Mouse (Mus musculus) megakaryocyte, embryonic 14.5 days (primary cell): ENCODE measurements around the gene Tenm4.

Experiments
- FLI1 ChIP-seq: IDR thresholded peaks from 2 replicates; pipeline ENCODE4 v1.6.1; 2012; ENCODE audit warnings: low read length, inconsistent platforms, mixed read lengths
- GATA1 ChIP-seq: IDR thresholded peaks from 3 replicates; pipeline ENCODE4 v1.6.1; 2012; ENCODE audit warnings: mixed read lengths, low read length, inconsistent platforms, borderline replicate concordance

DNA sequence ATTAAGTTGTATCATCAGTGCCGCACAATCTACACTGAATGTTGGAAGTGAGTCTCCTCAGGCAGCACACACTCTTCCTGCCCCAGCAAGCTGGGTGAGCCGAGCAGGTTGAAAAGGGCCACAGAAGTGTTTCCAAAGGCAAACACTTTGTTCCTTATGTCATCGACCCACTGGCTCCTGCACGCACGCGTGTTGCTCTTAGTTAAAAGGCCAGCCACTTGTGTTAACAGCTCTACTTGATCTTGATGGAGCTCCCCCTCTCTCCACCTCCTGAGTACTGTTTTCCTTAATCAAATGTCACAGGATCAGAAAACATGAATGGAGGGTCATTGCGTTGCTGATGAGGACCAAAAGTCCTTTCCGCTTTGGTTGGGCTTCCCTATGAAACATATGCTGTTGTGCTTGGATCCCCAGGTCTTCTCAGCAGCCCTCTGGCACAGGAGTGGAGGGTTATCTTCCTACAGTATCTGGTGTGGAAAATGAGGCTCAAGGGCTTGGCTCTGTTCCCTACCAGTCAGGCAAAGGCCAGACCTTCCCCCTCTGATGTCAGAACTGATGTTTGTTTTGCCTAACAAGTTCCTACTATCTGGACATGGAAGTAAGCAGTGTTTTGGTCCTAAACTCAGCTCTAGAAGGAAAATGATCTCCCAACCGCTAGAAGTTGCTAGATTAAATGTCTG is 250.0 kb downstream of the Tenm4 start:
- TF ChIP-seq GATA1 (no peak), FLI1 (no peak)
